Mouse (Mus musculus) hindbrain, embryonic 13.5 days (tissue): ENCODE results near the gene Il25. TPM values are rescaled to one million over a fixed set of nuclear protein-coding genes. Genes with fewer than 3 reads are reported as not detected.

ENCODE experiments used
- ATAC-seq: fragments of 200-750 bp; cut with Nextera tagmentation; 2 replicates; pipeline ENCODE4 v1.8.0; 2017; ENCODE audit warnings: moderate TSS enrichment; ENCODE audit not compliant: low FRiP score
- H3K27ac ChIP-seq: fragments of 300-500 bp; sonication (generic); 2 replicates; pipeline ENCODE4 v1.5.1; 2015; ENCODE audit warnings: inconsistent platforms, mild to moderate bottlenecking, moderate library complexity
- H3K27me3 ChIP-seq: fragments of 300-500 bp; sonication (generic); 2 replicates; pipeline ENCODE4 v1.6.1; 2015; ENCODE audit warnings: mild to moderate bottlenecking, inconsistent platforms
- H3K36me3 ChIP-seq: fragments of 300-500 bp; sonication (generic); 2 replicates; pipeline ENCODE4 v1.6.1; 2015; ENCODE audit warnings: mild to moderate bottlenecking, inconsistent platforms
- H3K4me1 ChIP-seq: fragments of 300-500 bp; sonication (generic); replicated peaks from 2 replicates; pipeline ENCODE4 v1.6.1; 2015; ENCODE audit warnings: inconsistent platforms
- H3K4me2 ChIP-seq: fragments of 300-500 bp; sonication (generic); 2 replicates; pipeline ENCODE4 v1.6.1; 2015; ENCODE audit warnings: inconsistent platforms, mild to moderate bottlenecking, moderate library complexity
- H3K4me3 ChIP-seq: fragments of 300-500 bp; sonication (generic); 2 replicates; pipeline ENCODE4 v1.5.1; 2015; ENCODE audit warnings: mild to moderate bottlenecking, inconsistent platforms
- H3K9ac ChIP-seq: fragments of 300-500 bp; sonication (generic); 2 replicates; pipeline ENCODE4 v1.6.1; 2015; ENCODE audit warnings: mild to moderate bottlenecking, inconsistent platforms
- H3K9me3 ChIP-seq: fragments of 300-500 bp; sonication (generic); 2 replicates; pipeline ENCODE4 v1.6.1; 2016; ENCODE audit warnings: inconsistent platforms
- WGBS: fragments of 180-500 bp; shearing (Covaris S2); methylation state at CpG from one replicate; pipeline ENCODE4 v1.1.7; 2015; 5-methylcytosine and 5-hydroxymethylcytosine counted together
- microRNA counts: library from miRNA; unstranded; fragments of <30 nt; microRNA quantifications from one replicate; lab custom pipeline; 2016
- microRNA-seq: library from miRNA; unstranded; fragments of <30 nt; microRNA quantifications from one replicate; pipeline ENCODE4, GENCODE M21; 2016
- polyA plus RNA-seq: library from polyadenylated mRNA; unstranded; fragments of >200 nt; fragmentation: Nextera tagmentation; extraction: Ambion mirVana; gene quantifications from 2 replicates; pipeline ENCODE4 v1.2.1, GENCODE M21; 2015

Il25 gene
- polyA plus RNA-seq, 1 experiment from 2014 or later, result 0.83 TPM

DNA sequence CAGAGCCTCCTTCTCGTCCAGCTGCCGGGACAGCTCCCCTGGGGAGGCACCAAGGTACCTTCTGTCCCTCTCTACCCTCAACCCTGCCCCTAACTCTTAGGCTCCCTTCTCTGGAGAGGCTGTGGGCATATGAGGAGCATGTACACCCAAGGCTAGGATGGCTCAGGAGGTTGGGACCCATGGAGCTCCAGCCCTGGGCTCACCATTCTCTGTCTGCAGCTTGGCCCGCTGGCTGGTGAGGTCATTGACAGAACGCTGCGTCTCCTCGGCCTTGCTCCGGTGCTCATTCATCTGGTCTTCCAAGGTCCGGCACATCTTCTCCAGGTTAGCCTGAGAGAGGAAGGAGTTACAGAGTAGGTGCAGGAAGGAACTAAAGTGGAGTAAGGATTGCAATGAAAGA, 46.2 kb downstream of the Il25 start:
- ATAC-seq, result no peak
- no peaks in the 10 kb centered on the region for H3K36me3 ChIP-seq
- H3K9ac ChIP-seq, result no peak overlapping the region
- H3K27ac ChIP-seq, result no peak overlapping the region
- H3K9me3 ChIP-seq, result no peaks in the 10 kb centered on the region
- no peak overlapping the region for H3K4me3 ChIP-seq
- peaks cover 11% of the 10 kb centered on the region for H3K4me1 ChIP-seq
- no peak overlapping the region for H3K4me2 ChIP-seq
- WGBS, result 93% methylated on average over 8 of the region's 8 CpGs
- 0 out of 2 replicates have a peak, but pooled peaks cover 5% of the 10 kb centered on the region for H3K27me3 ChIP-seq

DNA sequence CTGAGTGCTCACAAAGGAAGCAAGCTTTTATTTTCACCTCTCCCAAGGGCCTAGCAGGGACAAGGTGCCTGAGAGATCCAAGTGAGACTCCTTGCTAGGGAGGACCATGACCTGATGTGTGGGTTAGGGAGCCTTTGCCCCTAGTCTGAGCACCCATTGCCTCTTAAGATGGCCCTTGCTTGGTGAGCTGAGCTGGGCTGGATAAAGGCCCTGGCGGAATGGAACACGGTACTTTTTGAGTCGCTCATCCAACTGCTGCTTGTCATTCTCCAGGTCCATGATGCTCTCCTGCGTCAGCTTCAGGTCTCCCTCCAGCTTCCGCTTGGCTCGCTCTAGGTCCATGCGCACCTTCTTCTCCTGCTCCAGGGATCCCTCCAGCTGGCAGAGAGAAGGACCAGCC, 49.4 kb downstream of the Il25 start:
- H3K9ac ChIP-seq, result no peak overlapping the region
- no peaks in the 10 kb centered on the region for H3K4me1 ChIP-seq
- WGBS, result 94% methylated on average over 7 of the region's 7 CpGs
- H3K27me3 ChIP-seq, result 0 out of 2 replicates have a peak, but pooled peaks cover 3% of the 10 kb centered on the region
- no peak overlapping the region for H3K27ac ChIP-seq
- no peak overlapping the region for H3K4me3 ChIP-seq
- H3K36me3 ChIP-seq, result no peaks in the 10 kb centered on the region
- ATAC-seq, result no peak
- H3K4me2 ChIP-seq, result no peak overlapping the region
- H3K9me3 ChIP-seq, result no peaks in the 10 kb centered on the region

MicroRNA genes within 50 kb of the gene (microRNA counts, 519-probe panel; counts per million panel counts)
- microRNA mmu-miR-208a (lab: Ali Mortazavi, UCI) (2,812 counts per million, percentile 28 among the panel's probes with 10 or more counts), microRNA mmu-miR-208b (lab: Ali Mortazavi, UCI) (51.3 counts per million)

Small RNAs within 50 kb of the gene (microRNA-seq; reads per million reads assigned to microRNA genes)
- gene Mir208a (3.5 reads per million, percentile 10 among the genes with 10 or more reads in this experiment), gene Mir208b (18.6 reads per million, percentile 29 among the genes with 10 or more reads in this experiment)

Other genes starting within 250 kb of the Il25 start
- gene 1700123O20Rik, start 246.5 kb upstream of the Il25 start, polyA plus RNA-seq, result 78.0 and 79.0 TPM in 2 replicates
- 155 and 169 TPM in 2 replicates for gene Acin1, start 245.8 kb upstream of the Il25 start, polyA plus RNA-seq
- 0.18 and 0.34 TPM in 2 replicates for gene Gm29776, start 233.9 kb upstream of the Il25 start, polyA plus RNA-seq
- gene Cebpe, start 220.5 kb upstream of the Il25 start, polyA plus RNA-seq, result not detected in 2 replicates
- gene Slc7a8, start 150.7 kb upstream of the Il25 start, polyA plus RNA-seq, result 4.7 and 5.3 TPM in 2 replicates
- not detected in 2 replicates for gene Rnf212b, start 118.6 kb upstream of the Il25 start, polyA plus RNA-seq
- 10.3 and 13.8 TPM in 2 replicates for gene Homez, start 61.7 kb upstream of the Il25 start, polyA plus RNA-seq
- gene Ppp1r3e, start 55.1 kb upstream of the Il25 start, polyA plus RNA-seq, result 1.5 and 2.4 TPM in 2 replicates
- gene Bcl2l2, start 49.3 kb upstream of the Il25 start, polyA plus RNA-seq, result 3.6 and 4.7 TPM in 2 replicates
- gene Gm20521, start 49.3 kb upstream of the Il25 start, polyA plus RNA-seq, result 0.34 TPM in 1 of 2 replicates, not detected in the other
- gene Pabpn1, start 40.2 kb upstream of the Il25 start, polyA plus RNA-seq, result 165 and 167 TPM in 2 replicates
- gene Slc22a17, start 19.6 kb upstream of the Il25 start, polyA plus RNA-seq, result 148 and 158 TPM in 2 replicates
- 15.4 and 15.6 TPM in 2 replicates for gene Efs, start 6.6 kb upstream of the Il25 start, polyA plus RNA-seq
- gene Cmtm5, start 3.6 kb downstream of the Il25 start, polyA plus RNA-seq, result 7.0 and 7.1 TPM in 2 replicates
- 1.2 and 3.0 TPM in 2 replicates for gene Myh6, start 34.2 kb downstream of the Il25 start, polyA plus RNA-seq
- not detected in 2 replicates for gene Gm17428, start 44.2 kb downstream of the Il25 start, polyA plus RNA-seq
- 8.2 and 9.2 TPM in 2 replicates for gene Myh7, start 61.9 kb downstream of the Il25 start, polyA plus RNA-seq
- 53.4 and 53.7 TPM in 2 replicates for gene Ngdn, start 82.8 kb downstream of the Il25 start, polyA plus RNA-seq
- 29.4 and 31.9 TPM in 2 replicates for gene Zfhx2, start 159.6 kb downstream of the Il25 start, polyA plus RNA-seq
- 29.8 and 30.7 TPM in 2 replicates for gene Thtpa, start 162.1 kb downstream of the Il25 start, polyA plus RNA-seq
- 6.5 and 6.6 TPM in 2 replicates for gene Ap1g2, start 173.9 kb downstream of the Il25 start, polyA plus RNA-seq
- 22.2 and 22.6 TPM in 2 replicates for gene Jph4, start 184.2 kb downstream of the Il25 start, polyA plus RNA-seq